Mouse (Mus musculus): ENCODE results near the gene Gm527.

GRCm38 (mm10) chr12:64967470-64967869 lies 49.8 kb downstream of the Gm527 start:
- no peak for TF ChIP-seq CTCF (IDR thresholded peaks at IDR 0.05; ENCODE audit: low read depth)
- TF ChIP-seq EP300 (optimal IDR thresholded peaks at IDR 0.05), result no peak

All from stomach, postnatal 0 days (tissue).